Mouse (Mus musculus): ENCODE data around the gene Atp5j2.

GRCm38 (mm10) chr5:145231367-145231871, 39.6 kb upstream of the Atp5j2 start, which contains the start of gene Zfp655:
- TF ChIP-seq CTCF (IDR thresholded peaks at IDR 0.05; ENCODE audit: low read depth, low read length) (no peak), POLR2A (IDR thresholded peaks at IDR 0.05; ENCODE audit: insufficient read depth, low read length) (peak; percentile 92)
